Mouse (Mus musculus) stomach, postnatal 0 days (tissue): ENCODE data around the gene Borcs5. TPM values are rescaled to one million over a fixed set of nuclear protein-coding genes. Genes with fewer than 3 reads are reported as not detected.
A peak's percentile ranks its signal among the peaks of the same experiment; 100 is the strongest.
"Not testable (repeated sequence)": the region's sequence is repeated elsewhere in the genome, so short reads cannot be mapped to it uniquely, and the experiment has no call there.

Experiments used
- ATAC-seq: fragments of 200-750 bp; cut with Nextera tagmentation; 2 replicates; pipeline ENCODE4 v1.8.0; 2017; ENCODE audit not compliant: low FRiP score, low TSS enrichment
- DNase-seq: peaks from one replicate; pipeline ENCODE4 v3.0.0-alpha.2; 2016; ENCODE audit warnings: low spot score
- H3K27ac ChIP-seq: fragments of 300-500 bp; sonication (generic); replicated peaks from 2 replicates; pipeline ENCODE4 v1.5.1; 2014; ENCODE audit warnings: mild to moderate bottlenecking, control low read depth
- H3K27me3 ChIP-seq: fragments of 300-500 bp; sonication (generic); 2 replicates; pipeline ENCODE4 v1.6.1; 2014; ENCODE audit warnings: low read length; ENCODE audit not compliant: control insufficient read depth, insufficient read depth
- H3K36me3 ChIP-seq: fragments of 300-500 bp; sonication (generic); 2 replicates; pipeline ENCODE4 v1.6.1; 2014; ENCODE audit warnings: low read length, mixed read lengths; ENCODE audit not compliant: control insufficient read depth, insufficient read depth
- H3K4me1 ChIP-seq: fragments of 300-500 bp; sonication (generic); replicated peaks from 2 replicates; pipeline ENCODE4 v1.6.1; 2014; ENCODE audit warnings: antibody characterized with exemption; ENCODE audit not compliant: control insufficient read depth, insufficient read depth
- H3K4me2 ChIP-seq: fragments of 300-500 bp; sonication (generic); replicated peaks from 2 replicates; pipeline ENCODE4 v1.6.1; 2014; ENCODE audit warnings: low read depth, mild to moderate bottlenecking, control low read depth, moderate library complexity
- H3K4me3 ChIP-seq: fragments of 300-500 bp; sonication (generic); 2 replicates; pipeline ENCODE4 v1.5.1; 2014; ENCODE audit warnings: low read depth, low read length, control low read depth
- H3K9ac ChIP-seq: fragments of 300-500 bp; sonication (generic); 2 replicates; pipeline ENCODE4 v1.6.1; 2014; ENCODE audit warnings: mild to moderate bottlenecking, low read length, control low read depth, mixed read lengths
- H3K9me3 ChIP-seq: fragments of 300-500 bp; sonication (generic); 2 replicates; pipeline ENCODE4 v1.6.1; 2016; ENCODE audit warnings: low read length; ENCODE audit not compliant: control insufficient read depth
- CTCF ChIP-seq: IDR thresholded peaks from 2 replicates; pipeline ENCODE4 v1.5.1; 2016; ENCODE audit warnings: antibody characterized with exemption, low read depth, mild to moderate bottlenecking, moderate library complexity
- EP300 ChIP-seq: optimal IDR thresholded peaks from 2 replicates; pipeline ENCODE3; 2016; ENCODE audit warnings: antibody characterized with exemption
- WGBS: fragments of 180-500 bp; shearing (Covaris S2); extraction: QIAGEN DNeasy Blood & Tissue Kit; methylation state at CpG from one replicate; pipeline ENCODE4 v1.1.7; 2014; 5-methylcytosine and 5-hydroxymethylcytosine counted together
- polyA plus RNA-seq: library from polyadenylated mRNA; unstranded; fragments of >200 nt; fragmentation: Nextera tagmentation; extraction: Ambion mirVana; gene quantifications from 2 replicates; pipeline ENCODE4 v1.2.1, GENCODE M21; 2015

Borcs5 gene
- polyA plus RNA-seq, 1 experiment from 2014 or later, result 17.7 TPM

DNA sequence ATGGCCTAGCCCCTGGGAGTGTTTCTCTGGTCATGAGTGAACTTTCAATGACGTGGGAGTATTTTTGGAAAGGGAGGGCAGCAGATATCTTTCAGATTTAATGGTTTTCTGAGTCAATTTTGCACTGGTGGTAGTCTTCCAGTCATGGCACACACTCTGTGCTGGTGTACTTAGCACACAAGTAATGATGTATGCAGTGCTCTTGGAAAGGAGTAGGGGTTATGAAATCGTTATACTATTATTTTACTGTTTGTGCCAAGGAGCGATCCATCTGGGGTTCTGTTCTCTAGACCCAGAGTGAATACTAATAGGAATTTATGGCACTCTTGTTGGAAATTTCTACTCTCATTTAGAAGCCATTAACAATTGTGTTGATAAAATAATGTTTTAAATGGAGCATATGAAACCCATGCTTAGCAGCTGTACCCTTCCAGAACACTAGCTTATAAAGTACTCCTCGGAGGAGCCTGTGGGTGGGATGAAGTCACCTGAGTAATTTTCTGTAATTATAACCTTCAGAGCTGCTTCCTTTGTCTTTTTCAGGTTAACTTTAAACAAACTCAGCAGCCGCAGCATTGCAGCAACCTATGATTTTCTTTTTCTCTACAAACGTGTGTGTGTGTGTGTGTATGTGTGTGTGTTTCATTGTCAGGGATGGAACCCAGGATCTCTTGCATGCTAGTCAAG is 30.0 kb downstream of the Borcs5 start:
- TF ChIP-seq CTCF, result no peak
- no peak for TF ChIP-seq EP300
- Histone ChIP-seq H3K4me3 (no peak overlapping the region), H3K4me1 (peaks cover 7% of the 10 kb centered on the region; the same call in 1 of the 2 replicates), H3K27me3 (no peaks in the 10 kb centered on the region), H3K9me3 (no peaks in the 10 kb centered on the region), H3K27ac (no peak overlapping the region), H3K9ac (no peak overlapping the region), H3K4me2 (no peak overlapping the region), H3K36me3 (no peaks in the 10 kb centered on the region)
- WGBS, result 64% methylated on average over 6 of the region's 6 CpGs
- DNase-seq (no peak), ATAC-seq (no peak)

DNA sequence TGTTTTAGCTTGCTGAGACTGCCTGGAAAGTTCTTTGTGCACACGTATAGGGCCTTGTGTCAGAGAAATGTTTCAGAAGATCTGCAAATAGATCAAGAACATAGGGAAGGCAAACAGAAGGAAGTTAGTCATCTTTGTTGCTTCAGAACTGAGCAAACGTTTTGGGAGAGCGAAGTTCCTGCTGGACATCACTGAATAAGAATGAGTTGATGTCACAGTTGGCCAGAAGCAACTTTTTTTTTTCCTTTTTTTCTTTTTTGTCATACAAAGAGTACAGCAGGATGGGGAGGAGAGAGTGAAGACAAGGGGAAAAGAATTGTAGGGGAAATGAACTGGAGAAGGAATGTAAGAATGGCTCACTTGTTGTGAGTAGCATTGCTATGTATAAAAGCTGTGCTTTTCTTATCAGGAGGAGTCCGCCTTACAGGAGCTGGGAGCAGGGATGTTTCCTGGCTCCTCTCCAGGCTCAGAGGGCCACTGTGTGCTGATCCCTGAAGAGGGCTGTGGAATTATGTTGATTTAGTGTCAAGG is 31.6 kb downstream of the Borcs5 start:
- DNase-seq (no peak), ATAC-seq (peak; percentile 62)
- H3K36me3 ChIP-seq, result no peaks in the 10 kb centered on the region
- H3K27ac ChIP-seq, result peak overlapping the region; percentile 58; the same call in 1 of the 2 replicates
- H3K4me3 ChIP-seq, result no peak overlapping the region
- H3K9ac ChIP-seq, result no peak overlapping the region
- 21% methylated on average over 4 of the region's 4 CpGs for WGBS
- H3K4me1 ChIP-seq, result peaks cover 7% of the 10 kb centered on the region; the same call in 1 of the 2 replicates
- H3K27me3 ChIP-seq, result no peaks in the 10 kb centered on the region
- H3K4me2 ChIP-seq, result no peak overlapping the region
- no peaks in the 10 kb centered on the region for H3K9me3 ChIP-seq
- TF ChIP-seq EP300 (no peak), CTCF (no peak)

DNA sequence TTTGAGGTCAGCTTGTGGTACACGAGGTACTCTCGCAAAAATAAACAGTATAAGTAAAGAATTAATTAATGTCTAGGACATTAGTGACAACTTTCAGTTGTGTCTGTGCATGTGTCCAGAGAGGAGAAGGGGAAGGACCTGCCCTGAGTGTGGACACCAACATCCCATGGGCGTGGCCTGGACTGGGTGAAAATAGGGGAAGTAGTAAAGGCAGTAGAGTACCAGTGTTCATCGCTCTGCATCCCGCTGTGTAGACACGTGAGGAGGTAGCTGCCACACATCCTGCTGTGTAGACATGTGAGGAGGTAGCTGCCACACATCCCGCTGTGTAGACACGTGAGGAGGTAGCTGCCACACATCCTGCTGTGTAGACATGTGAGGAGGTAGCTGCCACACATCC is 34.4 kb downstream of the Borcs5 start:
- H3K4me1 ChIP-seq, H3K9ac ChIP-seq, H3K9me3 ChIP-seq, H3K27ac ChIP-seq, DNase-seq, H3K4me2 ChIP-seq, H3K4me3 ChIP-seq, H3K36me3 ChIP-seq, ATAC-seq, H3K27me3 ChIP-seq: not testable (repeated sequence)
- WGBS, result 87% methylated on average over 8 of the region's 8 CpGs

DNA sequence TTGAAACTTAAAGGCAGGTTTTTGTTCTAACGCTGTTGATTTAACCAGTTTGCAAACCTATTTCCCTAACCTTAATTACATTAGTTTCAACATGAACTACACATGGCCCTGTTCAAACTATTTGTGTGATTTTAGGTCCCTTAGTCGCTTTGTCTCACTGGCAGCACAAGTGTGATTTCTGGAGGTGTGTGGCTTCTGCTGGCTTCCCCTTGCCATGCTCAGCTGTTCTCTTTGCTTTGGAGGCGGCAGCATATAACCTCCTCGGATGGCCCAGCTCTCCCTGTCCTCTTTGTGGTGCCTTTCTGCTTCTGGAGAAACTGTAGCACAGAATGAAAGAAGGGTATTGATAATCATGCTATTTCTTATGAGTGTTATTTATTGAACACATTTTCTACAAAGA is 38.2 kb downstream of the Borcs5 start:
- 58% methylated on average over 4 of the region's 4 CpGs for WGBS
- Histone ChIP-seq H3K36me3 (no peaks in the 10 kb centered on the region), H3K4me2 (no peak overlapping the region), H3K4me1 (no peaks in the 10 kb centered on the region), H3K27ac (no peak overlapping the region), H3K9ac (no peak overlapping the region), H3K4me3 (no peak overlapping the region), H3K9me3 (no peaks in the 10 kb centered on the region), H3K27me3 (no peaks in the 10 kb centered on the region)
- DNase-seq (no peak), ATAC-seq (no peak)
- no peak for TF ChIP-seq EP300
- no peak for TF ChIP-seq CTCF

DNA sequence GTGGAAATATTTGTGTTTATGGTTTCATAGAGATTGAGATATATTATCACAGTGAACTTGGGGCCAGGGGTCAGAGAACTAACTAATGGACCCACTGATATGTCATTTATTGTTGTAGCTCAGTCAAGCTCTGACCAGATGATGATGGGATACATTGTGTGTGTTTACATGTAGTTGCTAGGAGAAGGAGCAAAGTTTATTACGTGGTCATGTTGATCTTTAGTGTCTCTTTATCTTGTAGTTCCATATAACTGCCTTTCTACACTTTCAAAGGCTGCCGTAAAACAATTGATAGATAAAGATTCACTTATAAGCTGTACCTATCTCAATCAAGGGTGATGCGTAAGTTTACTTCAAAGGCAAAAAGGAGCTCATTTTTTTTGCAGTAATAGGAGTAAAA is 38.7 kb downstream of the Borcs5 start:
- 61% methylated on average over 3 of the region's 3 CpGs for WGBS
- Histone ChIP-seq H3K36me3 (no peaks in the 10 kb centered on the region), H3K4me1 (no peaks in the 10 kb centered on the region), H3K27ac (no peak overlapping the region), H3K9me3 (no peaks in the 10 kb centered on the region), H3K4me2 (no peak overlapping the region), H3K9ac (no peak overlapping the region), H3K27me3 (no peaks in the 10 kb centered on the region), H3K4me3 (no peak overlapping the region)
- DNase-seq (no peak), ATAC-seq (peak; percentile 53; the same call in 1 of the 2 replicates)
- TF ChIP-seq EP300 (no peak), CTCF (no peak)

DNA sequence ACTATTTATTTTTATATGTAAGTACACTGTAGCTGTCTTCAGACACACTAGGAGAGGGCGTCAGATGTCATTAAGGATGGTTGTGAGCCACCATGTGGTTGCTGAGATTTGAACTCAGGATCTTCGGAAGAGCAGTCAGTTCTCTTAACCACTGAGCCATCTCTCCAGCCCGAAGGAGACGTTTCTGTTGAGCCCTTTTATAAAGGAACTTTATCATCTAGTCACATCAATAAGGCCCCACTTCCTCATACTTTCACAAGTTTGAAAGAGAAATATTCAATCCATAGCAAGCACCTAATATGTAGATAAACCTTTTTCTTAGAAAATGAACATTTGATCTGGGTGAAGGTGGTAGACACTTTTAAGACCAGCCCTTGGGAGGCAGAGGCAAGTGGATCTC is 40.0 kb downstream of the Borcs5 start:
- not testable (repeated sequence) for H3K4me2 ChIP-seq, H3K9me3 ChIP-seq, ATAC-seq, H3K27me3 ChIP-seq, H3K27ac ChIP-seq, H3K4me3 ChIP-seq, H3K4me1 ChIP-seq, H3K36me3 ChIP-seq, DNase-seq, H3K9ac ChIP-seq
- 81% methylated on average over 4 of the region's 4 CpGs for WGBS
